Comparison of ENCODE assay signal across 31 mouse cellular contexts in the genomic region with DNA sequence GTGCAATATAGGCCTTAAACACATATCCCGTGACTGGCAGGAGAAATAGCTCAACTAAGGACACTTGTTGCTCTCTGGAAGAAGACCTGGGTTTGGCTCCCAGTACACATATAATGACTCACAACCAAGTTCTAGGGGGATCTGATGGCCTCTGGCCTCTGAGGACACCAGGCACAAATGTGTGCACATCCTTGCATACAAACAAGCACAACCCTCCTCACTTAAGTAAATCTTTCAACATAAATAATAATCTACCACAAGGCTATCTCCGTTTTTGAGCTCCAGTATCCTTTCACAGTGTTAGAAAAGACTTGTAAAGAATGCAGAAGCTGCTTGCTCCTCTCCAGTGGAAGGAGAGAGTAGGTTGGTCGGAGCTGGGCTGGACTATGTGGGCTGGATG. TPM values are rescaled to one million over a fixed set of nuclear protein-coding genes. Genes with fewer than 3 reads are reported as not detected.
DNase-seq lines count a peak whose midpoint lies in the region; ATAC-seq and TF ChIP-seq lines count a peak whose summit lies in the region.
"Had no signal": no experiment of that assay in that cellular context is flagged by ENCODE, and none has a peak within 500 bp of the region (broad histone marks: within the 10 kb centered on the region; RNA-seq: fewer than 3 reads in every experiment).

No protein-coding gene starts in this region.

- no peak overlapping the region for H3K4me2 ChIP-seq in hindbrain, embryonic 11.5 days (replicated peaks; ENCODE audit: low read depth, low read length)
- H3K4me2 ChIP-seq in hindbrain, postnatal 0 days (ENCODE audit: low read depth, low read length) = no peak overlapping the region
- no peak overlapping the region for H3K4me2 ChIP-seq in neural tube, embryonic 15.5 days
- H3K4me2 ChIP-seq: embryonic facial prominence, embryonic 13.5 days; forebrain, embryonic 12.5 days; forebrain, embryonic 15.5 days; heart, embryonic 11.5 days had no signal

- no peak overlapping the region for H3K4me3 ChIP-seq in hindbrain, embryonic 11.5 days (ENCODE audit: low read depth, low read length)
- H3K4me3 ChIP-seq in hindbrain, postnatal 0 days (ENCODE audit: low read length) = no peak overlapping the region
- H3K4me3 ChIP-seq in neural tube, embryonic 15.5 days (replicated peaks) = no peak overlapping the region
- H3K4me3 ChIP-seq in limb, embryonic 10.5 days = no peak overlapping the region
- H3K4me3 ChIP-seq: embryonic facial prominence, embryonic 13.5 days; erythroblast, embryonic 14.5 days; forebrain, embryonic 12.5 days; forebrain, embryonic 15.5 days had no signal

- peaks cover 12% of the 10 kb centered on the region for H3K4me1 ChIP-seq in hindbrain, embryonic 11.5 days (replicated peaks; ENCODE audit: control insufficient read depth, insufficient read depth, low read length)
- no peaks in the 10 kb centered on the region for H3K4me1 ChIP-seq in hindbrain, postnatal 0 days (ENCODE audit: insufficient read depth, low read length)
- peaks cover 43% of the 10 kb centered on the region for H3K4me1 ChIP-seq in neural tube, embryonic 15.5 days
- peaks cover 60% of the 10 kb centered on the region for H3K4me1 ChIP-seq in limb, embryonic 10.5 days

- no peaks in the 10 kb centered on the region for H3K9me3 ChIP-seq in hindbrain, embryonic 11.5 days (ENCODE audit: control insufficient read depth, low read length)
- H3K9me3 ChIP-seq in hindbrain, postnatal 0 days (ENCODE audit: low read length) = no peaks in the 10 kb centered on the region
- no peaks in the 10 kb centered on the region for H3K9me3 ChIP-seq in neural tube, embryonic 15.5 days (replicated peaks)
- H3K9me3 ChIP-seq in limb, embryonic 10.5 days (replicated peaks) = no peaks in the 10 kb centered on the region
- H3K9me3 ChIP-seq: embryonic facial prominence, embryonic 13.5 days; forebrain, embryonic 12.5 days; forebrain, embryonic 15.5 days had no signal

- DNase-seq in hindbrain, embryonic 11.5 days (ENCODE audit: low spot score) = peak; percentile 35
- no peak for DNase-seq in hindbrain, postnatal 0 days (ENCODE audit: low spot score)
- peak; percentile 28 for DNase-seq in neural tube, embryonic 10.5 days (ENCODE audit: extremely low spot score, low spot score)
- peak; percentile 31 for DNase-seq in limb, embryonic 10.5 days (ENCODE audit: low spot score)
- DNase-seq in gastrocnemius, postnatal 4 days (ENCODE audit: low spot score in 2 of 2) = no peak
- DNase-seq: adrenal gland, adult 8-10 months; adrenal gland, postnatal 25 days; cerebellum, adult 11-12 months; cerebellum, adult 8-10 months; cerebellum, postnatal 10 days; cerebellum, postnatal 36 days; gastrocnemius, postnatal 10 days; gastrocnemius, postnatal 36 days had no signal

- H3K27me3 ChIP-seq in hindbrain, embryonic 11.5 days (ENCODE audit: control insufficient read depth, insufficient read depth, low read length) = peaks cover 92% of the 10 kb centered on the region
- peaks cover 85% of the 10 kb centered on the region for H3K27me3 ChIP-seq in hindbrain, postnatal 0 days (ENCODE audit: insufficient read depth, low read length)
- H3K27me3 ChIP-seq in neural tube, embryonic 15.5 days (replicated peaks) = peaks cover 96% of the 10 kb centered on the region
- peaks cover 100% of the 10 kb centered on the region for H3K27me3 ChIP-seq in limb, embryonic 10.5 days (ENCODE audit: low read depth, poor library complexity, severe bottlenecking)

- TF ChIP-seq CTCF in hindbrain, postnatal 0 days (IDR thresholded peaks at IDR 0.05; ENCODE audit: low read depth) = no peak

- 10% methylated on average over 3 of the region's 3 CpGs for WGBS in hindbrain, embryonic 11.5 days
- WGBS in hindbrain, postnatal 0 days = 28% methylated on average over 3 of the region's 3 CpGs
- 23% methylated on average over 3 of the region's 3 CpGs for WGBS in neural tube, embryonic 15.5 days
- WGBS in limb, embryonic 10.5 days = 8% methylated on average over 3 of the region's 3 CpGs

- H3K36me3 ChIP-seq in hindbrain, embryonic 11.5 days (ENCODE audit: control insufficient read depth, insufficient read depth, low read length) = no peaks in the 10 kb centered on the region
- no peaks in the 10 kb centered on the region for H3K36me3 ChIP-seq in hindbrain, postnatal 0 days (ENCODE audit: insufficient read depth, low read length)
- no peaks in the 10 kb centered on the region for H3K36me3 ChIP-seq in neural tube, embryonic 15.5 days
- no peaks in the 10 kb centered on the region for H3K36me3 ChIP-seq in limb, embryonic 10.5 days
- H3K36me3 ChIP-seq: embryonic facial prominence, embryonic 13.5 days; forebrain, embryonic 12.5 days; forebrain, embryonic 15.5 days had no signal

- no peak overlapping the region for H3K27ac ChIP-seq in hindbrain, embryonic 11.5 days (ENCODE audit: low read depth, low read length)
- H3K27ac ChIP-seq in hindbrain, postnatal 0 days = no peak overlapping the region
- H3K27ac ChIP-seq in neural tube, embryonic 15.5 days (replicated peaks) = no peak overlapping the region
- no peak overlapping the region for H3K27ac ChIP-seq in limb, embryonic 10.5 days
- H3K27ac ChIP-seq: embryonic facial prominence, embryonic 13.5 days; forebrain, embryonic 12.5 days; forebrain, embryonic 15.5 days had no signal

- ATAC-seq in hindbrain, embryonic 11.5 days (ENCODE audit: low FRiP score) = no peak
- no peak for ATAC-seq in hindbrain, postnatal 0 days
- no peak for ATAC-seq in neural tube, embryonic 15.5 days (ENCODE audit: low FRiP score)
- ATAC-seq: activated CD4-positive, CD25-positive, alpha-beta regulatory T cell, adult 4 months; CD4-positive, CD25-positive, alpha-beta regulatory T cell, adult 4 months; forebrain, embryonic 15.5 days; intestine, postnatal 0 days had no signal

- H3K9ac ChIP-seq in hindbrain, embryonic 11.5 days (ENCODE audit: low read depth, low read length) = no peak overlapping the region
- no peak overlapping the region for H3K9ac ChIP-seq in hindbrain, postnatal 0 days (replicated peaks; ENCODE audit: low read length)
- H3K9ac ChIP-seq in neural tube, embryonic 15.5 days (replicated peaks) = no peak overlapping the region
- H3K9ac ChIP-seq: embryonic facial prominence, embryonic 13.5 days; forebrain, embryonic 12.5 days; forebrain, embryonic 15.5 days had no signal

RNA-seq across cellular contexts. Expression of gene Gsx2, which starts 1.7 kb away (rescaled TPM):
- polyA plus RNA-seq in hindbrain, embryonic 11.5 days (2014; fragmentation: Nextera tagmentation; extraction: Ambion mirVana) = 5.5 and 6.0 TPM in 2 replicates
- 0.47 TPM in 1 of 2 replicates, not detected in the other for total RNA-seq in hindbrain, postnatal 0 days (2014; rRNA removed)
- polyA plus RNA-seq in hindbrain, postnatal 0 days (2015; fragmentation: Nextera tagmentation; extraction: Ambion mirVana) = 0.14 TPM in 1 of 2 replicates, not detected in the other
- polyA plus RNA-seq in neural tube, embryonic 15.5 days (2015; fragmentation: Nextera tagmentation; extraction: Ambion mirVana) = 0.20 TPM in 1 of 2 replicates, not detected in the other
- polyA plus RNA-seq in limb, embryonic 10.5 days (2016; fragmentation: Nextera tagmentation; extraction: Ambion mirVana) = not detected in 2 replicates
- total RNA-seq in gastrocnemius, postnatal 4 days (2021) = not detected
- total RNA-seq: adrenal gland, adult 8-10 months; adrenal gland, postnatal 25 days; gastrocnemius, adult 18-20 months; gastrocnemius, postnatal 10 days; gastrocnemius, postnatal 36 days; heart, adult 8-10 months; heart, postnatal 25 days; hematopoietic stem cell, adult 5-6 weeks; MEL had no signal
- polyA plus RNA-seq: activated CD4-positive, CD25-positive, alpha-beta regulatory T cell, adult 4 months; C2C12; CD4-positive, CD25-positive, alpha-beta regulatory T cell, adult 4 months; embryonic facial prominence, embryonic 13.5 days; erythroblast, embryonic 14.5 days; heart, embryonic 11.5 days; heart, embryonic 14.5 days; heart, postnatal 0 days; intestine, embryonic 14.5 days; intestine, postnatal 0 days had no signal

RNA-seq across cellular contexts. Expression of gene Chic2, which starts 29.1 kb away (rescaled TPM):
- polyA plus RNA-seq in hindbrain, embryonic 11.5 days (2014; fragmentation: Nextera tagmentation; extraction: Ambion mirVana) = 50.9 and 52.3 TPM in 2 replicates
- 10.5 and 12.8 TPM in 2 replicates for total RNA-seq in hindbrain, postnatal 0 days (2014; rRNA removed)
- polyA plus RNA-seq in hindbrain, postnatal 0 days (2015; fragmentation: Nextera tagmentation; extraction: Ambion mirVana) = 33.9 and 34.6 TPM in 2 replicates
- 24.6 and 30.2 TPM in 2 replicates for polyA plus RNA-seq in neural tube, embryonic 15.5 days (2015; fragmentation: Nextera tagmentation; extraction: Ambion mirVana)
- 36.9 and 40.0 TPM in 2 replicates for polyA plus RNA-seq in limb, embryonic 10.5 days (2016; fragmentation: Nextera tagmentation; extraction: Ambion mirVana)
- 10 to 100 TPM; 29.2 to 31.2 TPM for total RNA-seq in gastrocnemius, postnatal 4 days (2021)

Comparison
In these comparisons a context has a peak if more than half of its experiments do, and no peak if none do; other contexts are left out.
1. DNase-seq: peak in hindbrain, embryonic 11.5 days (single experiment), neural tube, embryonic 10.5 days (single experiment) and limb, embryonic 10.5 days (single experiment); none in hindbrain, postnatal 0 days (single experiment) and gastrocnemius, postnatal 4 days (0 of 2).